Mouse (Mus musculus) midbrain, embryonic 11.5 days (tissue): ENCODE results near the gene Mlxipl. TPM values are rescaled to one million over a fixed set of nuclear protein-coding genes. Genes with fewer than 3 reads are reported as not detected.

ENCODE experiments used
- ATAC-seq: fragments of 200-750 bp; cut with Nextera tagmentation; 2 replicates; pipeline ENCODE4 v1.8.0; 2017; ENCODE audit warnings: moderate TSS enrichment, moderate library complexity; ENCODE audit not compliant: low FRiP score
- DNase-seq: peaks from one replicate; pipeline ENCODE4 v3.0.0; 2015; ENCODE audit warnings: low spot score; ENCODE audit errors: missing footprints
- H3K27ac ChIP-seq: fragments of 300-500 bp; sonication (generic); 2 replicates; pipeline ENCODE4 v1.5.1; 2014; ENCODE audit warnings: low read depth, low read length
- H3K27me3 ChIP-seq: fragments of 300-500 bp; sonication (generic); 2 replicates; pipeline ENCODE4 v1.6.1; 2014; ENCODE audit warnings: mild to moderate bottlenecking, low read length, moderate library complexity, mixed read lengths; ENCODE audit not compliant: control insufficient read depth, insufficient read depth
- H3K36me3 ChIP-seq: fragments of 300-500 bp; sonication (generic); 2 replicates; pipeline ENCODE4 v1.6.1; 2014; ENCODE audit warnings: mild to moderate bottlenecking, low read length, moderate library complexity, mixed read lengths; ENCODE audit not compliant: control insufficient read depth, insufficient read depth
- H3K4me1 ChIP-seq: fragments of 300-500 bp; sonication (generic); 2 replicates; pipeline ENCODE4 v1.6.1; 2014; ENCODE audit warnings: low read length; ENCODE audit not compliant: control insufficient read depth, insufficient read depth
- H3K4me2 ChIP-seq: fragments of 300-500 bp; sonication (generic); 2 replicates; pipeline ENCODE4 v1.6.1; 2014; ENCODE audit warnings: mild to moderate bottlenecking, moderate library complexity
- H3K4me3 ChIP-seq: fragments of 300-500 bp; sonication (generic); 2 replicates; pipeline ENCODE4 v1.5.1; 2014; ENCODE audit warnings: low read depth, low read length
- H3K9ac ChIP-seq: fragments of 300-500 bp; sonication (generic); 2 replicates; pipeline ENCODE4 v1.6.1; 2014; ENCODE audit warnings: low read length
- H3K9me3 ChIP-seq: fragments of 300-500 bp; sonication (generic); 2 replicates; pipeline ENCODE4 v1.6.1; 2016; ENCODE audit warnings: low read length; ENCODE audit not compliant: control insufficient read depth
- WGBS: fragments of 180-500 bp; shearing (Covaris S2); extraction: QIAGEN DNeasy Blood & Tissue Kit; methylation state at CpG from one replicate; pipeline ENCODE4 v1.1.7; 2014; 5-methylcytosine and 5-hydroxymethylcytosine counted together
- polyA plus RNA-seq: library from polyadenylated mRNA; unstranded; fragments of >200 nt; fragmentation: Nextera tagmentation; extraction: Ambion mirVana; gene quantifications from 2 replicates; pipeline ENCODE4 v1.2.1, GENCODE M21; 2014

The Mlxipl gene
- polyA plus RNA-seq, 1 experiment from 2014 or later, result 2.1 TPM

DNA sequence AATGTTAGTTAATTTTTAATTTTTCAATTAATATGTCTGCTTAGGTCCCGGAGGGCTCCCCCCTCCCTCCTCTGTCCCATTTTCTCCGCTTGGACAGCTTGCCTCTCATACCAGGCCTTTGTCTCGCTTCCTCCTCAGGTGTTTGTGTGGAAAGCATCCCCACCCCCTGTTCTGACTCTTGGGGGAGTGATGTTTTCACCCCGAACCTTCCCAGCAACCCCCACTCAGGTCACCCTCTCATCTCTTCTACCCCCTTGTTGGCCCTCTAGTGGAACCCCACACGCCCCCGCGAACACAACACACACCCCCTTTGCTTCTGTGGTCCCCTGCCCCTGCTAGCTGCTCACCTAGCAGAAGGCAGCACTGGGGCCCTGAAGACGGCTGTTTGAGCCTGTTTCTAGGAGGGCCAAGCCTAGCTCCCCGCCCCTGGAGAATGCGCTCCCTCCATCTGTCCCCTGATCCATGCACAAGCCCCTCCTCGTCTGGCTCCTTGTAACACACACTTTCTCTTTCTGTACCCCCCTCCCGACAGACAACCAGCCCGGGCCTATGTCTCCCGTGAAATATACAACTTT, 12.7 kb upstream of the Mlxipl start:
- Histone ChIP-seq H3K4me1 (peaks cover 15% of the 10 kb centered on the region), H3K9ac (peak overlapping the region; percentile 99), H3K27ac (no peak overlapping the region), H3K36me3 (no peaks in the 10 kb centered on the region; the same call in 1 of the 2 replicates), H3K4me3 (peak overlapping the region; percentile 97), H3K9me3 (no peaks in the 10 kb centered on the region), H3K4me2 (peak overlapping the region; percentile 75), H3K27me3 (no peaks in the 10 kb centered on the region)
- peak; percentile 19; the same call in 1 of the 2 replicates for ATAC-seq
- DNase-seq, result peak; percentile 86
- 22% methylated on average over 14 of the region's 14 CpGs for WGBS

DNA sequence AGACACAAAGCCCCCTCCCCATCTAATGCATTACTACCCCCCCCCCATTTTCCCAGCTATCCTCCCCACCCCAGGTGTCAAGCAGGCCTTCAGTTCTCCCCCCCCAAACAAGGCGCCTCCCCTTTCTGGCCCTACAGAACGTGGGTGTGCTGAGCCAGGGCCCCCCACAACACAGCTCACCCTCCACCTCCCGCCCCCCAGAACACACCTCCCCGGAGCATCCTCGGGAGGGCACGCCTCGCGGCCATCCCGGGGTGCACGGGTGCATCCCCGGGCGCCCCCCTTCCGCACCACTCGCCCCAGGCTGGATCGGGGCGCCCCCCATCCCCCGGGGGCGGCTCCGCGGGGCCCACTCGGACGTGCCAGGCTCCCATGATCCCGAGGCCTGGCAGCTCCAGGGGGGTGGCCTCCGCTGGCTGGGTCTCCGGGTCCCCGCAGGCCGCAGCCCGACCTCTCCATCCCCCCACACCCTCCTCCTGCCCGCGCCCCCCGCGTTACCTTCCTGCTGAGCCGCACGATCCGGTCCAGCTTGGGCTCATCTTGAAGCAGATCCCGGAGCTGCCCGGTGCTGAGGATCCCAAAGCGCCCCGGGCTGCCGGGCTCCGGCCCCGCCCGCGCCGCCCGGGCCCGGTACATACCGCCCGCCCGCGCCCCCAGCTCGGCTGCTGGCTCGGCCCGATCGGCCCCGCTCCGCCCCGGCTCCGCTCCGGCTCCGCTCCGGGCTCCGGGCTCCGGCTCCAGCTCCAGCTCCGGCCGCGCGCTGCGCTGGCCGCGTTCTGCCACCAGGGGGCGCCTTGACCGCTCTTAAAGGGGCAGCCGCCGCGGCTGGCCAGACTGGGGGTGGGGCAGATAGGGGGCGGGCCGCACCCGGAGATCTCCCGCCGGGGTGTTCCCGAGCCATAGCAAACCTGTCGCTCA, 11.9 kb upstream of the Mlxipl start, which contains the start of gene Vps37d:
Vps37d (minus strand) TSS at position 703 of the 918 bp plus-strand sequence.
- peak within 1 kb of the TSS; percentile 72 for H3K27ac ChIP-seq
- peak; percentile 89 for ATAC-seq
- peak within 1 kb of the TSS; percentile 97 for H3K4me3 ChIP-seq
- WGBS, result under 1% methylated on average over 58 of the region's 83 CpGs
- H3K36me3 ChIP-seq, result no peaks in the 10 kb centered on the region; the same call in 1 of the 2 replicates
- DNase-seq, result peak; percentile 100
- H3K27me3 ChIP-seq, result no peaks in the 10 kb centered on the region
- peak within 1 kb of the TSS; percentile 99 for H3K9ac ChIP-seq
- H3K9me3 ChIP-seq, result no peaks in the 10 kb centered on the region
- H3K4me2 ChIP-seq, result peak within 1 kb of the TSS; percentile 75
- H3K4me1 ChIP-seq, result peaks cover 15% of the 10 kb centered on the region

DNA sequence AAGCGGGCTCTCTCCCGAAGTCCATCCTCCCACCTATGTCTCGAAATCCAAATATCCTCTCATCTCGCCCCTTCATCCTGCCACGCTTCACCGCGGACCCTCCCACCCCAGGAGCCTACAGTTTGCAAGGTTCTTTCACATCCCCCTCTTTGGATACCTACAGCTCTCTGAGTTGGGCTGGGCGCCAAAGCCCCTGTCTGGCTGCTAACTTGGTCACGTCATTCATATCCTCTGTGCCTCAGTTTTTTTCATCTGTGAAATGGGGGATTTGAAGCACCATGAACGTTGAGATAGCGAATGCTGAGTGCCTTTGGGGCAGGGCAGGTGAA, 11.2 kb upstream of the Mlxipl start:
- H3K9me3 ChIP-seq, result no peaks in the 10 kb centered on the region
- peak; percentile 59; the same call in 1 of the 2 replicates for ATAC-seq
- no peaks in the 10 kb centered on the region for H3K27me3 ChIP-seq
- no peaks in the 10 kb centered on the region for H3K36me3 ChIP-seq
- peak overlapping the region; percentile 97 for H3K4me3 ChIP-seq
- H3K27ac ChIP-seq, result no peak overlapping the region
- H3K4me2 ChIP-seq, result peak overlapping the region; percentile 75
- peak overlapping the region; percentile 99 for H3K9ac ChIP-seq
- under 1% methylated on average over 11 of the region's 11 CpGs for WGBS
- DNase-seq, result no peak
- H3K4me1 ChIP-seq, result peaks cover 10% of the 10 kb centered on the region

DNA sequence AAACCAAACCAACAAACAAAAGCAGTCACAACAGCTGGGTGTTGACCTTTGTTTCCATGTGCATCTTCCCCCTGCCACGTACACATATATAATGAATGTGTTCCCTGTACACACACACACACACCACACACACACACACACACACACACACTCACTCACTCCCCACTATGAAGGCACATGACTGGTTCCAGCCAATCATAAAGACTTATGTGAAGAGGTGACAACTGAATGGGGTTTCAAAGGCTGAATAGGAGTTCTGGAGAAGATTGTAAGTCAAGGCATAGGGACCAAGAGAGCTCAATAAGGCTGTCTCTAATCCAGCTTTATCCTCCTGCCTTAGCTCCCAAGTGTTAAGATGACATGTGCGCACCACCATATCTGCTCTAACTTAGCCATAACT, 10.1 kb upstream of the Mlxipl start:
- Histone ChIP-seq H3K27ac (no peak overlapping the region), H3K4me3 (no peak overlapping the region), H3K27me3 (no peaks in the 10 kb centered on the region), H3K4me2 (no peak overlapping the region), H3K4me1 (peaks cover 6% of the 10 kb centered on the region), H3K9ac (no peak overlapping the region), H3K36me3 (no peaks in the 10 kb centered on the region), H3K9me3 (no peaks in the 10 kb centered on the region)
- WGBS, result 93% methylated on average over 2 of the region's 2 CpGs
- no peak for ATAC-seq
- peak; percentile 79 for DNase-seq

DNA sequence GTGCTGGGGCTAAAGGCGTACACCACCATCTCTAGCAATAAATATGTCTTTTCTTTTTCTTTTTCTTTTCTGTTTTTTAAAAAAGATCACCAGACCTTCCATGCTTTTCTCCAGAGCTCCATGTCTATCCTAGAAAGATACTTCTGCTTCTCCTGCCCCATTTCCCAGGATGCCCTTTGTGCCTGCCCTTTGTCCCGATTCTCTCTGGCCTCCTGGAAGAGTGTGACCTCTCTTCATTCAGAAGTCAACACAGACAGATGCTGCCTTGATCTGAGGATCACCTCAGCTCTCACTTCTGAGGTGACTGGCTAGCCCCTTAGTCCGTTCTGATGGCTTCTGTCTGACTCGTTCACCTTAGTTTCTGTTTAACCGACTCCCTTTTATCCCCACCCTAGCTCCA, 9.2 kb upstream of the Mlxipl start:
- DNase-seq (peak; percentile 37), ATAC-seq (no peak)
- H3K9me3 ChIP-seq, result no peaks in the 10 kb centered on the region
- no peak overlapping the region for H3K27ac ChIP-seq
- H3K27me3 ChIP-seq, result no peaks in the 10 kb centered on the region
- H3K4me2 ChIP-seq, result no peak overlapping the region
- peaks cover 6% of the 10 kb centered on the region for H3K4me1 ChIP-seq
- no peak overlapping the region for H3K9ac ChIP-seq
- WGBS, result 92% methylated on average over 5 of the region's 5 CpGs
- H3K4me3 ChIP-seq, result no peak overlapping the region
- H3K36me3 ChIP-seq, result no peaks in the 10 kb centered on the region

DNA sequence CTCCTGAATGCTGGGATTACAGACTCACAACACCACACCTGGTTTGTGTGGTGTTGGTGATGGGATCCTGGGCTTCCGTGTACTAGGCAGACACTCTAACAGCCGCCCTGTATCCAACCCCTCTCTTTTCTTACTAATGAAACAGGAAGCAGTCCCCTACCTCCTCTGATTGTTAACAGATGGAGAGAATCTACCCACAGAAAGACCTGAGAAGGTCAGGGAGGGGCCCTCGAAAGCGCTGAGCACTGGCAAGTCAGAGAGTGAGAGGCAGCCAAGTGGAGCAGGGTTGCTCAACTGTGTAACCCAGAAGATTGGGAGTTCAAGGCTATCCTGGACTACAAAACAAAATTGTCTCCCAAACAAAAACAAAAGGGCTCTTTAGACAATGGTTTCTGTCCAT, 2.8 kb upstream of the Mlxipl start:
- ATAC-seq (no peak), DNase-seq (no peak)
- no peak overlapping the region for H3K27ac ChIP-seq
- no peak overlapping the region for H3K4me3 ChIP-seq
- H3K4me2 ChIP-seq, result no peak overlapping the region
- no peaks in the 10 kb centered on the region for H3K36me3 ChIP-seq
- peaks cover 22% of the 10 kb centered on the region for H3K27me3 ChIP-seq
- H3K9ac ChIP-seq, result no peak overlapping the region
- peaks cover 4% of the 10 kb centered on the region; the same call in 1 of the 2 replicates for H3K4me1 ChIP-seq
- H3K9me3 ChIP-seq, result no peaks in the 10 kb centered on the region
- 64% methylated on average over 4 of the region's 4 CpGs for WGBS

DNA sequence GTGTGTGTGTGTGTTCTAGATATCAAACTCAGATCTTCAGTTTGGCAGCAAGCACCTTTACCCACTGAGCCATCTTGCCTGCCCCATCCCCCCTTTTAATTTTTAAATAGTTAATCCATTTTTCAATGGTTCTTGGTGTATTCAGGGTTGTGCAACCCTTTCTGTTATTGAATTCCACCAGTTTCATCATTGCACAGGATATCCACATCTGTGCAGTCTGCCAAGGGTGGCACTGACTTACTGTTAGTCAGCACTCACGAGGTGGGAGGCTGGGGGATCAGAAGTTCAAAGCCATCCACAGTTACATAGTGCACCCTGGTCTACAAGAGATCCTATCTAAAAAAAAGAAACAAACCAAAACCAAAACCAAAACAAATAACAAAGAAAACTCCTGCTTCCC, 11.3 kb downstream of the Mlxipl start:
- Histone ChIP-seq H3K9ac (no peak overlapping the region), H3K4me3 (no peak overlapping the region), H3K4me1 (no peaks in the 10 kb centered on the region), H3K4me2 (no peak overlapping the region), H3K9me3 (no peaks in the 10 kb centered on the region), H3K27me3 (peaks cover 2% of the 10 kb centered on the region; the same call in 1 of the 2 replicates), H3K27ac (no peak overlapping the region), H3K36me3 (no peaks in the 10 kb centered on the region)
- ATAC-seq, result no peak
- peak; percentile 73 for DNase-seq
- whole genome bisulfite sequencing, result 90% methylated on average over 1 of the region's 1 CpGs

DNA sequence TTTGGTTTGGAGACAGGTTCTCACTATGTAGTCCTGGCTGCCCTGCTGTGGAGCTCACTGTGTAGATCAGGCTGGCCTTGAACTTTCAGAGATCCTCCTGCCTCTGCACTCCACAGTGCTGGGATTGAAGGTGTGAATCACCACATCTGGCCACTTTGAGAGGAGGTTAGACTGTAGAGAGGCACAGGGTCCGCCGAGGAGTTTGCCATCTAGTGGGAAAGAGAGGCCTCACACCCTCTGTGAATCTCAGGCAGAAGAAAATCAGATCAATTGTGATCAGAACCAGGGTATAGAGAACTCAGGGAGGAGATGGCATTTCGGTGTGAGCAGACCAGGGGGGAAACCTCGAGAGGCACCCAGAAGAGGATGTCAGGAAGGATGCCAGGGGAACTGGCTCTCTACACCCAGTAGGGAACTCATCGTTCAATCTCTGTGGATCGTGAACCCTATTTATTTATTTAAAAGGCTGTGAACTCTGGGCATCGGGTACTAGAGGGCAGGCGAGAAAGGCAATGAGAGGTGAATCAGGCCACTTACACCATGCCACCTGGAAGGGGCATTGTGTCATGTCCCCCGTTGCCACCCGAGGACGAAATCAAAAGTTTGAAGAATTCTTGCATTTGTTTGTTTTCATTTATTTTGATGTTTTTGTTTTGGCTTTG, 14.4 kb downstream of the Mlxipl start:
- Histone ChIP-seq H3K9me3 (no peaks in the 10 kb centered on the region), H3K27me3 (peaks cover 26% of the 10 kb centered on the region), H3K36me3 (no peaks in the 10 kb centered on the region), H3K9ac (no peak overlapping the region), H3K4me3 (no peak overlapping the region), H3K4me1 (peaks cover 4% of the 10 kb centered on the region), H3K27ac (no peak overlapping the region), H3K4me2 (no peak overlapping the region)
- WGBS, result 62% methylated on average over 11 of the region's 11 CpGs
- ATAC-seq (no peak), DNase-seq (peak; percentile 85)
